Mouse (Mus musculus): ENCODE results near the gene Ppp1r12a. TPM values are rescaled to one million over a fixed set of nuclear protein-coding genes. Genes with fewer than 3 reads are reported as not detected.
"Not testable (repeated sequence)": the region's sequence is repeated elsewhere in the genome, so short reads cannot be mapped to it uniquely, and the experiment has no call there.

Gene Ppp1r12a
- polyA plus RNA-seq, 1 experiment from 2014 or later = 64.9 TPM

GRCm38 (mm10) chr10:108255812-108256376, 93.9 kb downstream of the Ppp1r12a start:
- Histone ChIP-seq H3K36me3 (ENCODE audit: control insufficient read depth, insufficient read depth, low read length) (peaks cover 34% of the 10 kb centered on the region), H3K4me1 (ENCODE audit: control insufficient read depth, insufficient read depth, low read length) (no peaks in the 10 kb centered on the region), H3K4me3 (ENCODE audit: low read depth, low read length) (no peak overlapping the region), H3K9me3 (replicated peaks; ENCODE audit: control insufficient read depth, low read length) (no peaks in the 10 kb centered on the region), H3K27me3 (replicated peaks; ENCODE audit: control insufficient read depth, insufficient read depth, low read length) (no peaks in the 10 kb centered on the region), H3K4me2 (ENCODE audit: low read length) (no peak overlapping the region), H3K27ac (ENCODE audit: low read depth, low read length) (no peak overlapping the region), H3K9ac (ENCODE audit: low read length) (no peak overlapping the region)
- WGBS = 89% methylated on average over 7 of the region's 7 CpGs
- no peak for ATAC-seq
- no peak for DNase-seq (ENCODE audit: low spot score)

- no peaks in the 10 kb centered on the region for H3K27me3 ChIP-seq (replicated peaks; ENCODE audit: control insufficient read depth, insufficient read depth, low read length)
- H3K4me2 ChIP-seq (ENCODE audit: low read length) = no peak overlapping the region
- ATAC-seq (peak; percentile 70; the same call in 1 of the 2 replicates), DNase-seq (ENCODE audit: low spot score) (no peak)
- H3K9ac ChIP-seq (ENCODE audit: low read length) = no peak overlapping the region
- H3K27ac ChIP-seq (ENCODE audit: low read depth, low read length) = no peak overlapping the region
- no peaks in the 10 kb centered on the region for H3K9me3 ChIP-seq (replicated peaks; ENCODE audit: control insufficient read depth, low read length)
- H3K4me1 ChIP-seq (ENCODE audit: control insufficient read depth, insufficient read depth, low read length) = no peaks in the 10 kb centered on the region
- H3K4me3 ChIP-seq (ENCODE audit: low read depth, low read length) = no peak overlapping the region
- H3K36me3 ChIP-seq (ENCODE audit: control insufficient read depth, insufficient read depth, low read length) = peaks cover 39% of the 10 kb centered on the region
- 70% methylated on average over 10 of the region's 10 CpGs for WGBS
Observed at GRCm38 (mm10) chr10:108260931-108261330, 98.9 kb downstream of the Ppp1r12a start.

- no peak overlapping the region for H3K4me3 ChIP-seq (ENCODE audit: low read depth, low read length)
- no peak overlapping the region for H3K9ac ChIP-seq (ENCODE audit: low read length)
- WGBS = 95% methylated on average over 27 of the region's 27 CpGs
- H3K36me3 ChIP-seq (ENCODE audit: control insufficient read depth, insufficient read depth, low read length) = peaks cover 40% of the 10 kb centered on the region
- H3K4me1 ChIP-seq (ENCODE audit: control insufficient read depth, insufficient read depth, low read length) = no peaks in the 10 kb centered on the region
- ATAC-seq = no peak
- H3K27ac ChIP-seq (ENCODE audit: low read depth, low read length) = no peak overlapping the region
- no peak for DNase-seq (ENCODE audit: low spot score)
- H3K4me2 ChIP-seq (ENCODE audit: low read length) = no peak overlapping the region
- no peaks in the 10 kb centered on the region for H3K27me3 ChIP-seq (replicated peaks; ENCODE audit: control insufficient read depth, insufficient read depth, low read length)
- H3K9me3 ChIP-seq (replicated peaks; ENCODE audit: control insufficient read depth, low read length) = no peaks in the 10 kb centered on the region
Observed at GRCm38 (mm10) chr10:108264641-108265040, 102.6 kb downstream of the Ppp1r12a start.

- Histone ChIP-seq H3K27me3 (replicated peaks; ENCODE audit: control insufficient read depth, insufficient read depth, low read length) (no peaks in the 10 kb centered on the region), H3K9me3 (replicated peaks; ENCODE audit: control insufficient read depth, low read length) (no peaks in the 10 kb centered on the region), H3K4me1 (ENCODE audit: control insufficient read depth, insufficient read depth, low read length) (no peaks in the 10 kb centered on the region), H3K4me3 (ENCODE audit: low read depth, low read length) (no peak overlapping the region), H3K36me3 (ENCODE audit: control insufficient read depth, insufficient read depth, low read length) (peaks cover 42% of the 10 kb centered on the region), H3K9ac (ENCODE audit: low read length) (no peak overlapping the region), H3K27ac (ENCODE audit: low read depth, low read length) (no peak overlapping the region), H3K4me2 (ENCODE audit: low read length) (no peak overlapping the region)
- ATAC-seq (no peak), DNase-seq (ENCODE audit: low spot score) (no peak)
- WGBS = 69% methylated on average over 7 of the region's 7 CpGs
Observed at GRCm38 (mm10) chr10:108271201-108271600, 109.2 kb downstream of the Ppp1r12a start.

- 72% methylated on average over 6 of the region's 6 CpGs for WGBS
- DNase-seq (ENCODE audit: low spot score) = no peak
- no peak overlapping the region for H3K4me3 ChIP-seq (ENCODE audit: low read depth, low read length)
- H3K9me3 ChIP-seq (replicated peaks; ENCODE audit: control insufficient read depth, low read length) = no peaks in the 10 kb centered on the region
- H3K9ac ChIP-seq (ENCODE audit: low read length) = no peak overlapping the region
- peaks cover 43% of the 10 kb centered on the region for H3K36me3 ChIP-seq (ENCODE audit: control insufficient read depth, insufficient read depth, low read length)
- no peak overlapping the region for H3K27ac ChIP-seq (ENCODE audit: low read depth, low read length)
- H3K4me1 ChIP-seq (ENCODE audit: control insufficient read depth, insufficient read depth, low read length) = no peaks in the 10 kb centered on the region
- no peaks in the 10 kb centered on the region for H3K27me3 ChIP-seq (replicated peaks; ENCODE audit: control insufficient read depth, insufficient read depth, low read length)
- no peak overlapping the region for H3K4me2 ChIP-seq (ENCODE audit: low read length)
- ATAC-seq = no peak
Observed at GRCm38 (mm10) chr10:108276678-108277077, 114.7 kb downstream of the Ppp1r12a start.

GRCm38 (mm10) chr10:108277198-108277597, 115.2 kb downstream of the Ppp1r12a start:
- no peak for DNase-seq (ENCODE audit: low spot score)
- H3K27me3 ChIP-seq (replicated peaks; ENCODE audit: control insufficient read depth, insufficient read depth, low read length) = no peaks in the 10 kb centered on the region
- H3K4me3 ChIP-seq (ENCODE audit: low read depth, low read length) = no peak overlapping the region
- no peak for ATAC-seq
- no peaks in the 10 kb centered on the region for H3K9me3 ChIP-seq (replicated peaks; ENCODE audit: control insufficient read depth, low read length)
- peaks cover 40% of the 10 kb centered on the region for H3K36me3 ChIP-seq (ENCODE audit: control insufficient read depth, insufficient read depth, low read length)
- H3K9ac ChIP-seq (ENCODE audit: low read length) = no peak overlapping the region
- WGBS = 82% methylated on average over 7 of the region's 7 CpGs
- H3K4me1 ChIP-seq (ENCODE audit: control insufficient read depth, insufficient read depth, low read length) = no peaks in the 10 kb centered on the region
- H3K27ac ChIP-seq (ENCODE audit: low read depth, low read length) = no peak overlapping the region
- H3K4me2 ChIP-seq (ENCODE audit: low read length) = no peak overlapping the region

- not testable (repeated sequence) for H3K27me3 ChIP-seq (replicated peaks; ENCODE audit: control insufficient read depth, insufficient read depth, low read length); H3K27ac ChIP-seq (ENCODE audit: low read depth, low read length); H3K4me3 ChIP-seq (ENCODE audit: low read depth, low read length); H3K4me1 ChIP-seq (ENCODE audit: control insufficient read depth, insufficient read depth, low read length); ATAC-seq; H3K9me3 ChIP-seq (replicated peaks; ENCODE audit: control insufficient read depth, low read length); H3K4me2 ChIP-seq (ENCODE audit: low read length); DNase-seq (ENCODE audit: low spot score); H3K9ac ChIP-seq (ENCODE audit: low read length)
- WGBS = 89% methylated on average over 3 of the region's 5 CpGs
- peaks cover 28% of the 10 kb centered on the region for H3K36me3 ChIP-seq (ENCODE audit: control insufficient read depth, insufficient read depth, low read length)
Observed at GRCm38 (mm10) chr10:108281099-108281498, 119.1 kb downstream of the Ppp1r12a start.

GRCm38 (mm10) chr10:108282351-108282750, 120.4 kb downstream of the Ppp1r12a start:
- Histone ChIP-seq H3K9me3 (replicated peaks; ENCODE audit: control insufficient read depth, low read length) (no peaks in the 10 kb centered on the region), H3K27me3 (replicated peaks; ENCODE audit: control insufficient read depth, insufficient read depth, low read length) (no peaks in the 10 kb centered on the region), H3K4me3 (ENCODE audit: low read depth, low read length) (no peak overlapping the region), H3K4me1 (ENCODE audit: control insufficient read depth, insufficient read depth, low read length) (no peaks in the 10 kb centered on the region), H3K36me3 (ENCODE audit: control insufficient read depth, insufficient read depth, low read length) (peaks cover 21% of the 10 kb centered on the region), H3K4me2 (ENCODE audit: low read length) (no peak overlapping the region), H3K9ac (ENCODE audit: low read length) (no peak overlapping the region), H3K27ac (ENCODE audit: low read depth, low read length) (no peak overlapping the region)
- DNase-seq (ENCODE audit: low spot score) = no peak
- no peak for ATAC-seq
- WGBS = 94% methylated on average over 6 of the region's 6 CpGs

GRCm38 (mm10) chr10:108283418-108283817, 121.4 kb downstream of the Ppp1r12a start:
- no peaks in the 10 kb centered on the region for H3K27me3 ChIP-seq (replicated peaks; ENCODE audit: control insufficient read depth, insufficient read depth, low read length)
- no peak overlapping the region for H3K9ac ChIP-seq (ENCODE audit: low read length)
- no peaks in the 10 kb centered on the region for H3K9me3 ChIP-seq (replicated peaks; ENCODE audit: control insufficient read depth, low read length)
- H3K4me2 ChIP-seq (ENCODE audit: low read length) = no peak overlapping the region
- H3K4me1 ChIP-seq (ENCODE audit: control insufficient read depth, insufficient read depth, low read length) = no peaks in the 10 kb centered on the region
- peaks cover 13% of the 10 kb centered on the region for H3K36me3 ChIP-seq (ENCODE audit: control insufficient read depth, insufficient read depth, low read length)
- no peak for ATAC-seq
- H3K27ac ChIP-seq (ENCODE audit: low read depth, low read length) = no peak overlapping the region
- no peak overlapping the region for H3K4me3 ChIP-seq (ENCODE audit: low read depth, low read length)
- 91% methylated on average over 2 of the region's 2 CpGs for WGBS
- DNase-seq (ENCODE audit: low spot score) = no peak
